Mouse (Mus musculus) stomach, embryonic 14.5 days (tissue): ENCODE measurements around the gene Znrd1as. TPM values are rescaled to one million over a fixed set of nuclear protein-coding genes. Genes with fewer than 3 reads are reported as not detected.
A peak's percentile ranks its signal among the peaks of the same experiment; 100 is the strongest.

Experiments
- ATAC-seq: fragments of 200-750 bp; cut with Nextera tagmentation; 2 replicates; pipeline ENCODE4 v1.8.0; 2017; ENCODE audit warnings: low read depth, moderate TSS enrichment; ENCODE audit not compliant: insufficient number of reproducible peaks, insufficient read depth, low FRiP score
- H3K27ac ChIP-seq: fragments of 300-500 bp; sonication (generic); 2 replicates; pipeline ENCODE4 v1.5.1; 2014; ENCODE audit warnings: mild to moderate bottlenecking, low read length, moderate library complexity, mixed read lengths
- H3K27me3 ChIP-seq: fragments of 300-500 bp; sonication (generic); 2 replicates; pipeline ENCODE4 v1.6.1; 2014; ENCODE audit warnings: low read length, control low read depth, mixed read lengths; ENCODE audit not compliant: control insufficient read depth, insufficient read depth
- H3K36me3 ChIP-seq: fragments of 300-500 bp; sonication (generic); 2 replicates; pipeline ENCODE4 v1.6.1; 2014; ENCODE audit warnings: mild to moderate bottlenecking, control low read depth, low read length, moderate library complexity, mixed read lengths; ENCODE audit not compliant: control insufficient read depth, insufficient read depth
- H3K4me1 ChIP-seq: fragments of 300-500 bp; sonication (generic); 2 replicates; pipeline ENCODE4 v1.6.1; 2014; ENCODE audit warnings: low read length, control low read depth, mixed read lengths; ENCODE audit not compliant: control insufficient read depth, insufficient read depth
- H3K4me2 ChIP-seq: fragments of 300-500 bp; sonication (generic); replicated peaks from 2 replicates; pipeline ENCODE4 v1.6.1; 2014; ENCODE audit warnings: low read depth, low read length, control low read depth
- H3K4me3 ChIP-seq: fragments of 300-500 bp; sonication (generic); 2 replicates; pipeline ENCODE4 v1.5.1; 2014; ENCODE audit warnings: low read depth, low read length, control low read depth
- H3K9ac ChIP-seq: fragments of 300-500 bp; sonication (generic); replicated peaks from 2 replicates; pipeline ENCODE4 v1.6.1; 2014; ENCODE audit warnings: low read depth, mild to moderate bottlenecking, control low read depth, low read length, moderate library complexity, mixed read lengths
- H3K9me3 ChIP-seq: fragments of 300-500 bp; sonication (generic); 2 replicates; pipeline ENCODE4 v1.6.1; 2016; ENCODE audit warnings: low read depth, low read length, control low read depth; ENCODE audit not compliant: control insufficient read depth
- WGBS: fragments of 180-500 bp; shearing (Covaris S2); extraction: QIAGEN DNeasy Blood & Tissue Kit; methylation state at CpG from one replicate; pipeline ENCODE4 v1.1.7; 2014; 5-methylcytosine and 5-hydroxymethylcytosine counted together
- polyA plus RNA-seq: library from polyadenylated mRNA; unstranded; fragments of >200 nt; fragmentation: Nextera tagmentation; extraction: Ambion mirVana; gene quantifications from 2 replicates; pipeline ENCODE4 v1.2.1, GENCODE M21; 2014

The Znrd1as gene
- polyA plus RNA-seq, 1 experiment from 2014 or later = 6.8 TPM

DNA sequence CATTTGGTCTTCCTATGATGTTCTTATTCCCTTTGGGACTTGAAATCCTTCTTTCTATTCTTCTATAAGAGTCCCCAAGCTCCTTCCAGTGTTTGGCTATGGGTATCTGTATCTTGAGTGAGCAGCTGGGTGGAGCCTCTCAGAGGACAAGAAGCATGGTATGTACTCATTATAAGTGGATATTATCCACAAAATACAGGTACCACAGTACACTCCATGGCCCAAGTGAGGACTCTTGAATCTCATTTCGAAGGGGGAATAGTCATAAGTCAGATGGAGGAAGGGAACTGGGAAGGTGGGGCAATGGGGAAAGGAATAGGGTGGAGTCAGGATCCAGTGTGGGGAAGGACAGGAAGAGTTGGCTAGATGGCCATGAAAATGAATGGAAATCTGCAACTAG, 5.3 kb upstream of the Znrd1as start:
- Histone ChIP-seq H3K4me3 (no peak overlapping the region), H3K27ac (no peak overlapping the region), H3K9ac (no peak overlapping the region), H3K9me3 (no peaks in the 10 kb centered on the region), H3K36me3 (peaks cover 21% of the 10 kb centered on the region), H3K4me1 (peaks cover 8% of the 10 kb centered on the region), H3K27me3 (no peaks in the 10 kb centered on the region), H3K4me2 (no peak overlapping the region)
- 89% methylated on average over 1 of the region's 1 CpGs for WGBS
- no peak for ATAC-seq

DNA sequence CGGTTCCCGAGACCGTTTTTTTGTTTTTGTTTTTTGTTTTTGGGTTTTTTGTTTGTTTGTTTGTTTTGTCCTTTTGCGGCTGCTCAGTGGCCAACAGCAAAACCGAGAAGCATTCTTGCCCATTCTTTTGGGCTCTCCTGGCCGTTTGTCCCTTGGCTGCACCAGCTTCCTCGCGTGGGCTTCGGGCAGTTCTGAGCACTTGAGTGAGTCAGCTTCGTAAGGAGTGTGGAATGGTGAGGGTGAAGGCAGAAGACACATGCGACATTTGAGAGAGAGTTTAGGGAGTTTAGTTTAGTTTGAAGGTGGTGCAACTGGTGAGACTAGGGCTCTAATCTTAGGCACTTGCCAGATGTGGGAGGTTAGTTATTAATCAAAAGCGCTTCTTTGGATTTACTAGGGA, 492 bp downstream of the Znrd1as start:
- Histone ChIP-seq H3K9ac (peak overlapping the region; percentile 54), H3K4me2 (peak overlapping the region; percentile 63), H3K4me3 (peak overlapping the region; percentile 64), H3K9me3 (no peaks in the 10 kb centered on the region), H3K27ac (no peak overlapping the region), H3K27me3 (no peaks in the 10 kb centered on the region), H3K36me3 (peaks cover 9% of the 10 kb centered on the region; the same call in 1 of the 2 replicates), H3K4me1 (peaks cover 5% of the 10 kb centered on the region; the same call in 1 of the 2 replicates)
- ATAC-seq = 0 out of 2 replicates have a peak, but pooled peaks have one; percentile 14
- WGBS = 8% methylated on average over 12 of the region's 12 CpGs

DNA sequence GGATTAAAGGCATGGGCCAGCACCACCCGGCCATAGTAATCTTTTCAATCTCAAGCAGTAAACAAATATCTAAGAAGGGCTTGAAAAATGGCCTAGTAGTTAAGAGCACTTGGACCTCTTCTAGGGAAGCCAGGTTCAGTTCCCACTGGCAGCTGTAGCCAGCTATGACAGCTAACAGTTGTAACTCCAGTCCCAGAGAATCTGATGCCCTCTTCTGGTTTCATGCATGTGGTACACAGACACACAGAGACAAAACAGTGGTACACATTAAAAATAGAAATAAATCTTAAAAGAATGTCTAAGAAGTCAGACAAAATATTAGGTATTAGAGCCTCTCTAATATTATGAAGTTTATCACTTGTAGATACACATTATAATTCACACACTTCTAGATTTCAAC, 2.7 kb downstream of the Znrd1as start:
- H3K4me1 ChIP-seq = peaks cover 5% of the 10 kb centered on the region; the same call in 1 of the 2 replicates
- no peaks in the 10 kb centered on the region for H3K9me3 ChIP-seq
- no peak overlapping the region for H3K4me3 ChIP-seq
- H3K9ac ChIP-seq = no peak overlapping the region
- no peak for ATAC-seq
- no peak overlapping the region for H3K27ac ChIP-seq
- no peak overlapping the region for H3K4me2 ChIP-seq
- no peaks in the 10 kb centered on the region for H3K27me3 ChIP-seq
- H3K36me3 ChIP-seq = no peaks in the 10 kb centered on the region; the same call in 1 of the 2 replicates
- WGBS = 37% methylated on average over 1 of the region's 1 CpGs

DNA sequence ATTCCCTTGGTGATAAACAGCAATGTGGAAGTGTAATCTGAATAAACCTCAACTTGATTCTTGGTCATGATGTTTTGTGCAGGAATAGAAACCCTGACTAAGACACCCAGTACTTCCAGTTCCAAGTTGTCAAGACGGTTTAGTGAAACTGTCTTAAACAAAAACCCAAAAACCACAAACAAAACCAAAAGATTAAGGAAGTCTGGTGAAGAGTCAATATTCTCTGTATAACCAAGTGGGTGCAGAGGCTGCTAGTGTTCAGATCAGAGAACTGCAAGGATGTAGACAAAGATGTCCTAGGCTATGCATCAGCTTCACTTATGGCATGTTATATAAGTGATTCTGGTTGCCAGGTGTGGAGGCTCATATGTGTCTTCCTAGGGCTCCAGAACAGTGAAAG, 8.5 kb downstream of the Znrd1as start:
- H3K9ac ChIP-seq = no peak overlapping the region
- no peak overlapping the region for H3K4me3 ChIP-seq
- no peaks in the 10 kb centered on the region for H3K36me3 ChIP-seq
- no peak overlapping the region for H3K27ac ChIP-seq
- WGBS = 81% methylated on average over 1 of the region's 1 CpGs
- no peaks in the 10 kb centered on the region for H3K27me3 ChIP-seq
- ATAC-seq = no peak
- no peaks in the 10 kb centered on the region for H3K4me1 ChIP-seq
- no peaks in the 10 kb centered on the region for H3K9me3 ChIP-seq
- H3K4me2 ChIP-seq = no peak overlapping the region

DNA sequence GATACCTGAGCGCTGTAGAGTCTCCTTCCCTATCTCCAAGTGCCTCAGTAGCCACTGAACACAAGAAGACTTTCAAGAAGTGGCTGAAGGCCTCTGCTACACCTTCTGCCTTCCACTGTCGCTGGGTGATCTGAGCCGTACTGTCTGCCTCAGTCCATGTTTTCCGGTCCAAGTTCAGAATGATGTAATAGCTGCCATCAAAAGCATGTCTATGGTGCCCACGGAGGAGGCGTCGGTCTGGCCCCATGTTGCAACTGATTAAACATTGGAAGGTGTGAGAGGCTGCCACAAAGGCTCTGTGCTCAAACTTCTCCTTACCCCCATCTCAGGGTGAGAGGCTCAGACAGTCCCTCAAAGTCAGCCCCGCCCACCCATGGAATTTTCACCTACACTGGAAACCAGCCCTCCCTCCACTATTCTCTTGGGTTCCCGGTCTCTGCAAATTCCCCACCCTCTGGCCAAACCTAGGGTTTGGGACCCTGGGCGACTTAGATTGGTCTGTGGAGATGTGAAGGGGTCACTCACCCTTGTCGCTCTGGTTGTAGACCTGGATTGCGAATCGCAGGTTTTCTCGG, 12.0 kb downstream of the Znrd1as start:
- Histone ChIP-seq H3K9me3 (no peaks in the 10 kb centered on the region), H3K36me3 (no peaks in the 10 kb centered on the region), H3K4me1 (no peaks in the 10 kb centered on the region), H3K27me3 (no peaks in the 10 kb centered on the region), H3K9ac (no peak overlapping the region), H3K4me2 (no peak overlapping the region), H3K4me3 (no peak overlapping the region), H3K27ac (no peak overlapping the region)
- no peak for ATAC-seq
- 75% methylated on average over 14 of the region's 14 CpGs for WGBS

DNA sequence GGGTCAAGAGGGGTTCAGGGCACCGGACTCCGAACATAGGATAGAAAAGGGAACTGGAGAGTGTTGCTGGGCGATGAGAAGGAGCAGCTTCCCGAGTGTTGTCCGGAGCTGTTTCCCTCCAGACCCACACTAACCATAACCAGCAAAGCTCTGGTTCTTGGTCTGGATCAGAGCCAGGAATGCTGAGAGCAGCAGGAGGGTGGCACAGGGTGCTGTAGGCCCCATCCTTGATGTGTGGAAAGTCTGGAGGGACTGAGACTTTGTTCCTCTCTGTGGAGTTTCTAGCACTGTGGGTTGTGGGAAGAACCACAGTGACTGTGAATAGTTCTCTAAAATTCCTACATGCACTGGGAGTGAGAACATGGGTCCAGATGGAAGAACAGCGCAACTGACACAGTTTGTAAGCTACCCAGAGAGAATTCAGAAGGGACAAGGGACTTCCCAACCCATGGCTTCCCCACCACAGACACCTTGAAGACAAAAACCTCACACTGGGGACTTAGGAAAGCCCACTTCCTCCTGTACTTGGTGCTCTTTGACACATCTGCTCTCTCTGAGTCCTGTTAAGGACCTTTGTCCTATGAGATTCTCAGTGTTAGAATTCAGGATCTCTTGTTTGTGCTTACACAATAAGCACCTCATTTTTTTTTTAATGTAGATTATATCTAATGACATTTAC, 12.9 kb downstream of the Znrd1as start:
- no peaks in the 10 kb centered on the region for H3K4me1 ChIP-seq
- 80% methylated on average over 6 of the region's 6 CpGs for WGBS
- no peaks in the 10 kb centered on the region for H3K9me3 ChIP-seq
- H3K9ac ChIP-seq = no peak overlapping the region
- no peaks in the 10 kb centered on the region for H3K36me3 ChIP-seq
- H3K4me3 ChIP-seq = no peak overlapping the region
- H3K4me2 ChIP-seq = no peak overlapping the region
- no peaks in the 10 kb centered on the region for H3K27me3 ChIP-seq
- H3K27ac ChIP-seq = no peak overlapping the region
- no peak for ATAC-seq

DNA sequence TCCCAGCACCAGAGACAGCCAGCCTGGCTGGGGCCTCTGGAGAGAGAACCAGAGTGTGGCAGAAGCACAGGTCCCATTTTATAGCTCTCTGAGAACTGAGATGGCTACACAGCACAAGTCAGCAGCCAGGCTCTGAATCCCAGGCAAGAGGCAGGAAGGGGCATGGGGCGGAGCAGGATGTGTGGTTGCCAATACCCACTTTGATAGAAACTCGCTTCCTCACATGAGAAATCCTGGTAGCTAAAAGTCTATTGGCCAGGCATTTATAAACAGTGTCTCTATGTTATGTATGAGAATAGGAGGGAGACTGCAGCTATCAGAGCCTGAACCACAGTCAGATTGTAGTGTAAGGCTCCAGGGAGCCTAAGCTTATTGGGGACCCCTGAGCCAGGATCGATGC, 14.4 kb downstream of the Znrd1as start:
- WGBS = 75% methylated on average over 3 of the region's 3 CpGs
- Histone ChIP-seq H3K4me3 (no peak overlapping the region), H3K4me2 (no peak overlapping the region), H3K9me3 (no peaks in the 10 kb centered on the region), H3K27ac (no peak overlapping the region), H3K36me3 (no peaks in the 10 kb centered on the region), H3K9ac (no peak overlapping the region), H3K4me1 (no peaks in the 10 kb centered on the region), H3K27me3 (no peaks in the 10 kb centered on the region)
- ATAC-seq = no peak

DNA sequence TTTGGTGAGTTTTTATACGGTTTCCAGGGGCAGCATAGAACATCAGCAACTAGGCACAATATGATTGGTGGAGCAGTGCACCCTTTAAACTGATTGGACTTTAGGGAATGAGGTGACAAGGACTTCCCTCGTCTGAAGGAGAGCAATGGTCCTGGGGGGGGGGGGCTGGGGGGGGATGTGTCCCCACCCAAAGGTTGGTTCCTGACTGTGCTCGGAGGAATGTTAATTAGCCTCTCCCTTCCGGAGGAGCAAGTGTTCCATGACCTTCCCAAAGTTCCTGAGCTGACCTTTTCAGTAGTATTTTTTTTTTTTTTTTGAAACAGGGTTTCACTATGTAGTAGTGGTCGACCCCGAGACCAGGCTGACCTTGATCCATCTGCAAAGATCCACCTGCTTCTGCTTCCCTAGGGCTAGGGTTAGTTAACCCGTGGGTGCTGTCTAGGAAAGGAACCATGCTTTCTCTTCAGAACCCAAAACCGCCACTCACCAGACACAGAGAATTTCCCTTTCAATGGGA, 14.9 kb downstream of the Znrd1as start:
- H3K27ac ChIP-seq = no peak overlapping the region

More for the DNA sequence above, 14.9 kb downstream of the Znrd1as start:
- Histone ChIP-seq H3K9me3 (no peaks in the 10 kb centered on the region), H3K4me3 (no peak overlapping the region), H3K9ac (no peak overlapping the region), H3K4me2 (no peak overlapping the region), H3K4me1 (no peaks in the 10 kb centered on the region), H3K27me3 (no peaks in the 10 kb centered on the region), H3K36me3 (no peaks in the 10 kb centered on the region)
- 64% methylated on average over 8 of the region's 8 CpGs for WGBS
- no peak for ATAC-seq
